Mouse (Mus musculus) cerebellum, postnatal 14 days (tissue): ENCODE results near the gene Foxj3.
A peak's percentile ranks its signal among the peaks of the same experiment; 100 is the strongest.
"Not testable (repeated sequence)": the region's sequence is repeated elsewhere in the genome, so short reads cannot be mapped to it uniquely, and the experiment has no call there.

ENCODE experiments used
- DNase-seq, 2 experiments: peaks; one replicate each; pipeline ENCODE4 v3.0.0; 2021; ENCODE audit warnings: mixed read lengths in 2 of 2

Gene Foxj3

GRCm38 (mm10) chr4:119574504-119574903 lies 37.7 kb downstream of the Foxj3 start:
- DNase-seq, result no peak

- DNase-seq, result no peak
These were observed 38.7 kb downstream of the Foxj3 start for GRCm38 (mm10) chr4:119575459-119575858.

GRCm38 (mm10) chr4:119588037-119588436 lies 51.2 kb downstream of the Foxj3 start:
- DNase-seq, result no peak

GRCm38 (mm10) chr4:119589423-119589822 lies 52.6 kb downstream of the Foxj3 start:
- no peak for DNase-seq

- no peak for DNase-seq
These were observed 53.2 kb downstream of the Foxj3 start for GRCm38 (mm10) chr4:119590027-119590426.

GRCm38 (mm10) chr4:119592479-119592878 lies 55.7 kb downstream of the Foxj3 start:
- no peak for DNase-seq

- DNase-seq, result no peak
These were observed 57.5 kb downstream of the Foxj3 start for GRCm38 (mm10) chr4:119594331-119594730.

- DNase-seq, result no peak
These were observed 62.8 kb downstream of the Foxj3 start for GRCm38 (mm10) chr4:119599605-119600004.

- DNase-seq, result no peak
These were observed 72.7 kb downstream of the Foxj3 start for GRCm38 (mm10) chr4:119609488-119609887.

GRCm38 (mm10) chr4:119614078-119614477 lies 77.3 kb downstream of the Foxj3 start:
- DNase-seq, result no peak

- DNase-seq, result no peak
These were observed 77.9 kb downstream of the Foxj3 start for GRCm38 (mm10) chr4:119614724-119615123.

GRCm38 (mm10) chr4:119626081-119626645 lies 89.4 kb downstream of the Foxj3 start:
- no peak for DNase-seq

- no peak for DNase-seq
These were observed 90.1 kb downstream of the Foxj3 start for GRCm38 (mm10) chr4:119626876-119627275.

GRCm38 (mm10) chr4:119627317-119627716 lies 90.5 kb downstream of the Foxj3 start:
- DNase-seq, result no peak

GRCm38 (mm10) chr4:119628363-119628762 lies 91.6 kb downstream of the Foxj3 start:
- DNase-seq, result not testable (repeated sequence)

GRCm38 (mm10) chr4:119631115-119631919 lies 94.5 kb downstream of the Foxj3 start:
- DNase-seq, result peak; percentile 67 to 75

GRCm38 (mm10) chr4:119632721-119633120 lies 95.9 kb downstream of the Foxj3 start:
- no peak for DNase-seq

- peak; percentile 39 to 54 for DNase-seq
These were observed 96.5 kb downstream of the Foxj3 start for GRCm38 (mm10) chr4:119633342-119633741.

GRCm38 (mm10) chr4:119633948-119634347 lies 97.1 kb downstream of the Foxj3 start:
- DNase-seq, result no peak

GRCm38 (mm10) chr4:119634908-119635660 lies 98.3 kb downstream of the Foxj3 start:
- peak in 1 of 2 experiments; percentile 37 for DNase-seq

- DNase-seq, result no peak
These were observed 98.9 kb downstream of the Foxj3 start for GRCm38 (mm10) chr4:119635686-119636085.

GRCm38 (mm10) chr4:119636731-119637130 lies 99.9 kb downstream of the Foxj3 start:
- no peak for DNase-seq

GRCm38 (mm10) chr4:119637176-119637845 lies 100.5 kb downstream of the Foxj3 start, which contains the start of gene Guca2a:
Guca2a (plus strand) TSS chr4:119637704.
- DNase-seq, result no peak
